20 mouse cellular contexts compared by ENCODE assay signal in genomic region chr6:50340226-50340906, GRCm38 (mm10).
DNase-seq lines count a peak whose midpoint lies in the region; ATAC-seq lines count a peak whose summit lies in the region.
"Had no signal": no experiment of that assay in that cellular context is flagged by ENCODE, and none has a peak within 500 bp of the region (broad histone marks: within the 10 kb centered on the region; RNA-seq: fewer than 3 reads in every experiment).

No protein-coding gene starts in this region.

- DNase-seq in cerebellum, postnatal 36 days: no peak
- no peak for DNase-seq in spleen, postnatal 10 days (ENCODE audit: low spot score in 2 of 2)
- no peak for DNase-seq in yolk sac, embryonic 10.5 days (ENCODE audit: low spot score)
- DNase-seq: adrenal gland, adult 8-10 months; adrenal gland, postnatal 25 days; cerebellum, adult 2 months; cerebellum, adult 9-11 months; gastrocnemius, postnatal 10 days; gastrocnemius, postnatal 36 days; heart, adult 18-20 months; heart, postnatal 10 days; heart, postnatal 36 days had no signal

- ATAC-seq in common myeloid progenitor, adult 5-6 weeks (replicated peaks; ENCODE audit: low read depth, poor library complexity, severe bottlenecking): peak; percentile 47
- peak; percentile 75 for ATAC-seq in granulocyte monocyte progenitor cell, adult 5-6 weeks (replicated peaks; ENCODE audit: poor library complexity, severe bottlenecking)
- peak; percentile 85 for ATAC-seq in megakaryocyte-erythroid progenitor cell, adult 5-6 weeks (replicated peaks; ENCODE audit: low FRiP score, low TSS enrichment, poor library complexity, severe bottlenecking)
- ATAC-seq: activated CD4-positive, CD25-positive, alpha-beta regulatory T cell, adult 4 months; CD4-positive, CD25-positive, alpha-beta regulatory T cell, adult 4 months; forebrain, embryonic 15.5 days; hindbrain, embryonic 16.5 days; intestine, embryonic 15.5 days had no signal
